ENCODE assay signal across 21 mouse cellular contexts in the genomic region with DNA sequence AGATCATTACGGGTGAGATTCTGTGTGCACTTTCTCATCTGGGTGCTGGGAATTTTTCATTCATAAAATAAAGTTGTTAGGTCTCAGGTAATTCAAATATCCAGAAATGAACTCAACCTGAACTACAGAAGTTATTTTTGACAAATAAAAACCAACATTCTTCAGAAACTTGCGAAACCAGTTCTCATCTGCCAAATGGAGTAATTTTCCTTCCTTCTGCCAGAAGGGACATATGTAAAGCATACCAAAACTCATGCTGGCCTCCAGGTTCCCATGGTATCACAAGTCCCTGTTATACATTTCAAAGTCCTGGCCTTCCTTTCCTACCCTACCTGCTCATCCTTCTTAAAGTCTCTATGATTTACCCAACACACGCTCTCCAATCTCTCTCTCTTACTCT. TPM values are rescaled to one million over a fixed set of nuclear protein-coding genes. Genes with fewer than 3 reads are reported as not detected.
"Had no signal": no experiment of that assay in that cellular context is flagged by ENCODE, and none has a peak within 500 bp of the region (broad histone marks: within the 10 kb centered on the region; RNA-seq: fewer than 3 reads in every experiment).

No protein-coding gene starts in this region.

- H3K4me1 ChIP-seq: liver, embryonic 13.5 days; liver, embryonic 15.5 days; megakaryocyte, embryonic 14.5 days; midbrain, embryonic 13.5 days; midbrain, embryonic 15.5 days; neural tube, embryonic 12.5 days; stomach, embryonic 15.5 days had no signal

- H3K36me3 ChIP-seq: liver, embryonic 13.5 days; liver, embryonic 15.5 days; midbrain, embryonic 13.5 days; midbrain, embryonic 15.5 days; neural tube, embryonic 12.5 days; stomach, embryonic 15.5 days had no signal

- DNase-seq: liver, embryonic 13.5 days; liver, postnatal 0 days; lung, postnatal 36 days; right cerebral cortex, postnatal 14 days; thymus, adult 2 months; thymus, postnatal 14 days; thymus, postnatal 36 days had no signal

- H3K27me3 ChIP-seq: liver, embryonic 13.5 days; liver, embryonic 15.5 days; megakaryocyte, embryonic 14.5 days; midbrain, embryonic 13.5 days; midbrain, embryonic 15.5 days; neural tube, embryonic 12.5 days; stomach, embryonic 15.5 days had no signal

- H3K27ac ChIP-seq: liver, embryonic 13.5 days; liver, embryonic 15.5 days; macrophage; midbrain, embryonic 13.5 days; midbrain, embryonic 15.5 days; neural tube, embryonic 12.5 days; stomach, embryonic 15.5 days; stomach, postnatal 0 days had no signal

- ATAC-seq: liver, postnatal 0 days; midbrain, embryonic 13.5 days; midbrain, embryonic 15.5 days had no signal

- H3K9ac ChIP-seq: liver, embryonic 13.5 days; liver, embryonic 15.5 days; liver, postnatal 0 days; midbrain, embryonic 13.5 days; midbrain, embryonic 15.5 days; neural tube, embryonic 12.5 days; stomach, embryonic 15.5 days had no signal

- H3K9me3 ChIP-seq: liver, embryonic 13.5 days; liver, embryonic 15.5 days; megakaryocyte, embryonic 14.5 days; midbrain, embryonic 13.5 days; midbrain, embryonic 15.5 days; neural tube, embryonic 12.5 days; stomach, embryonic 15.5 days had no signal

- H3K4me2 ChIP-seq: liver, embryonic 11.5 days; liver, embryonic 13.5 days; liver, embryonic 15.5 days; midbrain, embryonic 11.5 days; midbrain, embryonic 13.5 days; midbrain, embryonic 15.5 days; neural tube, embryonic 12.5 days; stomach, embryonic 15.5 days had no signal

- H3K4me3 ChIP-seq: liver, embryonic 13.5 days; liver, embryonic 15.5 days; megakaryocyte, embryonic 14.5 days; midbrain, embryonic 13.5 days; midbrain, embryonic 15.5 days; neural tube, embryonic 12.5 days; stomach, embryonic 15.5 days had no signal

RNA-seq across cellular contexts. Expression of gene Rptn, which starts 10.4 kb away (rescaled TPM):
- polyA plus RNA-seq: liver, embryonic 11.5 days; liver, embryonic 13.5 days; liver, embryonic 15.5 days; liver, postnatal 0 days; macrophage; midbrain, embryonic 11.5 days; midbrain, embryonic 13.5 days; midbrain, embryonic 15.5 days; midbrain, postnatal 0 days; neural tube, embryonic 12.5 days; neural tube, embryonic 14.5 days; spleen, adult 2 months; testis, adult 2 months had no signal
